Mouse (Mus musculus): Measurements from ENCODE around the gene Kbtbd13.

The Kbtbd13 gene

DNA sequence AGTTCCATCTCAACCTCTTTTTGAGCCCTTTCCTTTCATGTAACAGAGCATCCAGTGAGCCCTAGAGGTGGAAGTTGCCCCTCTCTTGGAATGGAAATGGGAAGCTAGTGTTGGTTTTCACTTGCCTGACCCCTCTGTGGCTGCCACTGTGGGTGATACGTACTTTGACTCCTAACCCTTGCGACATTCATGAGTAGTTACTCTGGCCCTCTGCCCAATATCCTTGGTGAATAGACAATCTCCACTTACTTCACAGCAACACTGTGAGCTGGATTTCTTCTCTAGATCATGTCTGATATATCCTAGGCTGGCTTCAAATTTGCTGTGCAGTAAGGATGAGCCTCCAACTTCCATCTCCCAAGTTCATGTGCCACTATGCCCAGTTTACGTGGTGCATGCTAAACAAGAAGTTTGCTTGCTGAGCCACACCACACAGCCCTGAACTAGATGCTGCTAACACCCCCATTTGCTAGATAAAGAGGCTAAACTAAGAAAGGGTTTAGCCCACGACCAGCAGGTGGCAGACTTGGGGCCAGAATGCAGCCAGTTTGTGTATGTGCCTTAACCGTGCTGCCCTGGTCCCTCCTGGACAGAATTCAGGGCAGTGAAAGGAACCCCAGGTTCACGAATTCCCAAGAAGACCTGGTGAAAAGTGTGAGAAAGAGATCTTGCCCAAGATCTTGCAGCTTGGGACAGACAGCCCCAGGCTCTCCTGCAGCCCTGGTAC is 1.3 kb upstream of the Kbtbd13 start:
- DNase-seq, result peak; percentile 42

- DNase-seq, result peak; percentile 16
These were observed 470 bp downstream of the Kbtbd13 start for GRCm38 (mm10) chr9:65390752-65391612.

- no peak for DNase-seq
These were observed 4.9 kb downstream of the Kbtbd13 start for GRCm38 (mm10) chr9:65386373-65387140.

- DNase-seq, result no peak
These were observed 7.2 kb downstream of the Kbtbd13 start for GRCm38 (mm10) chr9:65384276-65384675.

DNA sequence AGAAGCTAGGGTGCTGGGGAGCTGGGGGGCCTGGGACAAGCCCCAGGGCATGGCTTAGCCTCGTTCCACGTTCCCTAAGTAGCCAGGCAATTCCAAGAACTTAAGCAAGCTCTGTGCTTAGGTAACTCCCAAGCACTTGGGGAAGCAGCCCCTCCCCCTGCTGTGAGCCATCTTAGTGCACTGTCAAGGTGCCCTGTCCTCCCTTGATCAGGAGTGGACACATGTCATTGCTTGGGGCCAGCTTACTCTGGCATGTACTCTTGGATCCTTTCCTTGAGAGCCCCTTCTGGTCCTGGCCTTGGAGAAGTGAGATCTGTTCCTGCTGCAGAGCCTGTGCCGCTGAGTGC is 8.7 kb downstream of the Kbtbd13 start:
- no peak for DNase-seq

- DNase-seq, result no peak
These were observed 9.3 kb downstream of the Kbtbd13 start for GRCm38 (mm10) chr9:65382031-65382750.

GRCm38 (mm10) chr9:65381017-65381590 is 10.3 kb downstream of the Kbtbd13 start:
- no peak for DNase-seq

DNA sequence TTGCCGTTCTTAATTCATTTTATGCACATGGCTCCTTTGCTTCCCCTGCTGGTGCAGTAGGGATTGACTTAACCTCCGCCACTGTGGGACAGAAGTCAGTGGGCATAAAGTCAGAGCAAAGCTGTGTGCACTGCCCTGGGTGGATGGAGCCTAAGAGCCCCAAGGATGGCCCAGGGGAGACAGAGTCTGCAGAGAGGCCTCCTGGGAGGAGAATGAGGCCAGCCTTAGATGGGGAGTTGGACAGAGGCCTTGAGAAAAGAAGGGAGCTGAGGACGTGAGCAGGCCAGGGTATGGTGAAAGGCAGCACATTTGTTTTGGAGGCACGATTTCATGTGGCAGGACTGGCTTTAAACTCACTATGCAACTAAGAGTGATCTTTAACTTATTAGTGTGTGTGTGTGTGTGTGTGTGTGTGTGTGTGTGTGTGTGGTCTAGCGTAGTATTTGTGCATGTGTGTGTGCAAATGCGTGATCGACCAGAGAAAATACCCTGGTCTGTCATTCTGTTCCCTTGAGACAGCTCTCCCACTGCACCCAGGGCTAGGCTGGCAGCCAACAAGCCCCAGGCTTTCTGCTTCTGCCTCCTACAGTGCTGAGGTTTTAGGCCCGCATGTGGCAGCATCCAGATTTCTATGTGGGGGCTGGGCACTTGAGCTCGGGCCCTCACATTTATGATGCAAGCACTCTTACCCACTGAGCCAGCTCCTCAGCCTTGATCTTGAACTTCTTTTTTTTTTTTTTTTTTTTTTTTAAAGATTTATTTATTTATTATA is 16.1 kb downstream of the Kbtbd13 start:
- DNase-seq, result peak; percentile 68

- no peak for DNase-seq
These were observed 16.8 kb downstream of the Kbtbd13 start for GRCm38 (mm10) chr9:65374468-65375162.

DNA sequence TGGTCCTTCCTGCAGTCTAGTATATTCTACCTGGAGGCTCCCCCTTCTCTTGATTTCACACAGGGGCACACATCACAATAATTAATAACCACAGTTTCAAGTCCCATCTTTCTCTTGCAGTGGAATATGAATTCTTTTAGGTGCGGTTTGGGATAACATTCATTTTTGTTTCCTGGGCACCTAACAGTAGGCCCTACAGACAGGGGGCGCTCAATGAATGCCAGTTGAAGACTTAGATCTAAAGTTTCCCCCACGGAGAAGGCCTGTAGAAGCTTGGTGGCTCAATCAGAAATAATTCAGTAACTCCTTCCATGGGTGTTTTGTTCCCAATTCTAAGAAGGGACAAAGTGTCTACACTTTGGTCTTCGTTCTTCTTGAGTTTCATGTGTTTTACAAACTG is 19.0 kb downstream of the Kbtbd13 start:
- DNase-seq, result no peak

DNA sequence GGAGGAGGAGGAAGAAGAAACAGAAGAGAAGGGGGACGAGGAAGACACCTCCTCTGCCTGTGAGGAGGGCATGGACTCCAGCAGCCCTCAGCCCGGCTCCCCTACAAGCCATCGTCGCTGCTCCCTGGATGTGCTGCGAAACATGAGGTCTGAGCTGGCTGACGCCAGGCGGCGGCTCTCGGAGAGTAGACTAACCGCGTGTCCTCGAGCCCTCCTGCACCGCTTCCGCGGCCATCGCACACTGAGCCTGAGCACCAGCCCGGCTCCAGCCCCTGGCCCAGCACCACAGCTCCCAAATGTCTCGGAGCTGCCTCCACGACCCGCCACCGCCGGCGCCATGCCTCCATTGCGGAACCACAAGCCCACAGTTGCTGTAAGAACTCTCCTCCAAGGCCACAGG is 19.7 kb downstream of the Kbtbd13 start:
- no peak for DNase-seq

DNA sequence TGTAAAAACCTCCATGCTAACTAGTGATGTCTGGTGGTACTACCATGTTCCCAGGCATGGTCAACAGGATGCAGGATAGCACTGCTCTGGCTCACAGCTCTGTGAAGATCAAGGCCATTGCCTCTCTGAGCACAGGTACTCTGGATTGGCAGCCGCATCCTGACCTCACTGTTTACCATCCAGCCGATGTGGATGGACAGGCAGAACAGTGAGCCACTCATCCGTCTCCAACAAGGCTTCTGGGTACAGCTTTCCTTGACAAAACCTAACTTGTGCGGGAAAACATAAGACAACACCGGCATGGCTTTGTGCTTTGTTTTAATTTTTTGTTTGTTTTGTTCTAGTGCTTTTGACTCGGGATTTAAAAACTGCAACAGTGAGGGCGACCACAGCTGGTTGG is 25.7 kb downstream of the Kbtbd13 start:
- DNase-seq, result no peak

GRCm38 (mm10) chr9:65363684-65364083 is 27.8 kb downstream of the Kbtbd13 start:
- no peak for DNase-seq

- no peak for DNase-seq
These were observed 30.6 kb downstream of the Kbtbd13 start, which contains the start of gene Ubap1l for GRCm38 (mm10) chr9:65360641-65361448. Gene Ubap1l, plus strand, starts transcription at chr9:65361041.

GRCm38 (mm10) chr9:65358956-65359480 is 32.4 kb downstream of the Kbtbd13 start:
- DNase-seq, result no peak

DNA sequence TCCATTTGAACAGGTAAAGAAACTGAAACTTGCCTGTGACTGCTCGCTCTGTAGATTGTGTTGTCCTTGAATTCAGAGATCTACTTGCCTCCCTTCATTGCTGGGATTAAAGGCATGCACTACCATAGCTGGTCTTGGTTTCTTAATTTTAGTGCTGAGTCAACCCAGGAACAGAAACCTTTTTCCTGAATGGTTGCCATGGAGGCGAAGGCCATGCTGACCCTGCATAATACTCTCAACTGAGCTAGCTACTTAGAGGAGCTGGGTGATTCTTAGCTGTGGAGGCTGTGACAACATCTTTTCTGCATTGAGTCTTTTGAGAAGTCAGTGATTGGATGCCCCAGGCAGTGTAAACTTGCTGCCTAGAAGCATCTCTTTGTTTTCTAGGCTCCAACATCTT is 34.5 kb downstream of the Kbtbd13 start:
- DNase-seq, result no peak

GRCm38 (mm10) chr9:65356561-65356960 is 34.9 kb downstream of the Kbtbd13 start:
- no peak for DNase-seq

DNA sequence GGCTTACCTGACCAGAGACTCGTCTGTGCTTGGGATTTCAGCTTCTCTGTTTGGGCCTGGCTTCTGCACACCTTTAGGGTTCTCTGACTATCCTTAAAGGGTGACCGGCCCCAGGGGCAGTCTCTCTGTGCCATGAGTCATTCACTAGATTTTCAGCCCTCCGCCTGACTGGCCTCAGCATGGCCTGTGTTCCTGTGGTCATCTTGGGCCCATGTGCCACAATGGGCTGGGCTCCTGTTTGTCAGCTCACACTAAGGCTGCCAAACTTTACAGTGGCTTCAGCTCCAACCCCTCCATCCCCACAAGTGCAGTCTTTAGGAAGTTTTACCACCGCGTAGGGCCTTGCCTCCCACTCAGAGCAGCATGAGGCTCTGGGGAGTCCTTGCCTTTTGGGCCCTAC is 38.2 kb downstream of the Kbtbd13 start:
- DNase-seq, result no peak

- DNase-seq, result no peak
These were observed 44.2 kb downstream of the Kbtbd13 start for GRCm38 (mm10) chr9:65347112-65347850.
